Mouse (Mus musculus): Measurements from ENCODE around the gene Tmprss6. TPM values are rescaled to one million over a fixed set of nuclear protein-coding genes. Genes with fewer than 3 reads are reported as not detected.
A peak's percentile ranks its signal among the peaks of the same experiment; 100 is the strongest.

Gene Tmprss6
- total RNA-seq, 2 experiments from 2014 or later: not detected

DNA sequence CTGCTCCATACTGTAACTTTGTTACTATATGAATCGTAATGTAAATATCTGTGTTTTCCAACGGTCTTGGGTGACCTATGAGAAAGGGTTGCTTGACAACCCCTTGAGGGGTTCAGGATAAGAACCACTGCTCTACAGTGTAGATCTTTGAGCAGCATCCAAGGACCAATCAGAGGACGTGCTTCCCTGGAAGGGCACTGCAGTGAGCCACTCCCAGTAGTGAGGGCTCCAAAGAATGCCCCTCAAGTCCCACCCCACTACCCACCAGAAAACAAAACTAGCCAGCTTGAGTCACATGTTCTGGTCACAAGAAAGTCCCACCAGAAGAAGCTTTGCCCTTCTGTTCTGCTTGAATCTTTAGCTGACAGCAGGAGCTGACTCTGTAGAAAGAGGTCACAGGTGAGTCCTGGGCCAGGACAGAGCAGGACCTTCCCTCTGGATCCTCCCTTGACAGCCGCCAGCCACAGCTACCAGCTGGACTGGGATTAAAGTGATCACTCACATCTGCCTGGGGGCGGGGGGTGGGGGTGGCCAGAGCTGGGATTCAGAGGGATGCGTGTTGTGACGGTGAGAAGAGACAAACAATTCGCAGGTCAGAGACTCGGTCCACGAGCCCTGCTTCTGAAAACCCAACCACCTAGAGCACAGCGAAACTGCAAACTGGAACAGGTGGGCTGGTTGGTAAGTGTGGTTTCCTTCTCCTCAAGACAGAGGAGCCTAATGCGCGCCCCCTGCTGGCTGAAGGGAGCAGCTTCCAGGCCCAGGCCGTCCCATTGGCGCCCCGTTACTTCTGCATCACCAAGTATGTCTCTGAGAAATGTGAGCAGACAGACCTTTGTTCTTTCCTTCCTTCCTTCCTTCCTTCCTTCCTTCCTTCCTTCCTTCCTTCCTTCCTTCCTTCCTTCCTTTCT lies 46.1 kb downstream of the Tmprss6 start:
- peak; percentile 75 to 83 for DNase-seq (ENCODE audit: low spot score in 2 of 2)

DNA sequence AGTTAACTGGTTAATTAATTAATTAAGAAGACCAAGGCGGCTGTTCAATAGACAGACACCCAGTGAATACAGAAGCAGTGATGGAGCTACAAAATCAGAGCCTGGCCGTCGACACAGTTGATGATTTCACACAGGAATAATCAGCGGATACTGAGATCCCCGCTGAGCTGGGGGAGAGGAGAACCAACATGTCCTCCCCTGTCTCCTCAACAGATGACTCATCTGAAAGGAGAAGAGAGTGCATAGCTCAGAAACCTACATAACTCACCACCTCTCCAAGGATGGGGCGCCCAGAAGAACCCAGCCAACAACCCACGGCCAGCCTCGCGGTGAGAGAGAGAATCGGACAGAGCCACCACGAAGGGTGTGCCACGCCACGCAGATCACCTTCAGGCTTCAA lies 48.0 kb downstream of the Tmprss6 start:
- DNase-seq (ENCODE audit: low spot score in 2 of 2): no peak

DNA sequence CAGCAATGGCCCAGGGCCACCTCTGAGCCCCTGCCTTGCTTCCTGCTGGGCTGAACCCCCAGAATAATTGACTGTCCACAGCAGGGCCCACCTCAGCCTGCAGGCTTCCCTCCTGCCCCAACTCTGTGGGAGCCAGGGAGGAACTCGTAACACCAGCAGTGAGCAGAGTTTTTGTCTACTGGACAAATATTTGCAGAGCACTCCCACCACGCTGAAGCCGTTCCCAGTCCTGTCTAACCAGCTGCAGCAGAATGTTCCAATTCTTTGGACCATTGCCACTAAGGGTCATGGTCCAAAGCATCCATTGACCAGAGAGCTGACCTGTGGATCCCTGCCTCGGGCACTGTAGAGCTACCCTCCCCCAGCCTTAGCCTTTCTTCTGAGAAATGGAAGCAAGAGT lies 51.5 kb downstream of the Tmprss6 start:
- no peak for DNase-seq (ENCODE audit: low spot score in 2 of 2)

DNA sequence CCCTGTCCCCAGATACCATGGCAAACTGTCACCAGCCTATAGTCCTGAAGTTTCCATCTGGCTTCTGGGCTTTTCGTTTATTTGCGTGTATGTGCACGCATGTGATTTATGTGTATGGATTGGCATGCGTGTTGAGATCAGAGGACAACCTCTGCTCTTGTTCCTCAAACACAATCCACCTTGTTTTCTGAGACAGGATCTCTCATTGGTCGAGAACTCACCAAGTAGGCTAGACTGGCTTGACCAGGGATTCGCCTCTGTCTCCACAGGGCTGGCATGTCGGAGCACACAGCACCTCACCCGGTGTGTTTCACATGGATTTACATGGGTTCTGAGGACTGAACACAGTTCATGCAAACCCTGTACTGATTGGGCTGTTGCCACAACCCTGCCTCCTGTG lies 54.3 kb downstream of the Tmprss6 start:
- DNase-seq (ENCODE audit: low spot score in 2 of 2): no peak

DNA sequence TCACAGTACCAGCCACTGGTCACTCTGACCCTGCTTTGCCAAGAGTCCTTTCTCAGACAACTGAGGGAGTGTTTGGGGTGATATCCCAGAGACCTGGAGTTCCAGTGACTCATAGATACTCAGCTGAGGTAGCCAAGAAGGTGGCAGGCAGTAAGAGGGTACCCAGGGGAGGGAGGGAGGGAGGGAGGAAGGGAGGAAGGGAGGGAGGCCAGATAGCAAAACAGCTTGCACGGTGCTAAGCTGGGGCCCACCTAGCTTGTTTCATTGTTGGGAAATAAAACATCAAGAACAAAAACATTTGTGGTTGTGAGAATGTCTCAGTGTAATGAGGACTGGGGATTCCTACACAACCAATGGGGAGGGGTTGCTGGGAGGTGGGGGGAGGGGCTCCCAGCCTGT lies 54.7 kb downstream of the Tmprss6 start:
- no peak for DNase-seq (ENCODE audit: low spot score in 2 of 2)

DNA sequence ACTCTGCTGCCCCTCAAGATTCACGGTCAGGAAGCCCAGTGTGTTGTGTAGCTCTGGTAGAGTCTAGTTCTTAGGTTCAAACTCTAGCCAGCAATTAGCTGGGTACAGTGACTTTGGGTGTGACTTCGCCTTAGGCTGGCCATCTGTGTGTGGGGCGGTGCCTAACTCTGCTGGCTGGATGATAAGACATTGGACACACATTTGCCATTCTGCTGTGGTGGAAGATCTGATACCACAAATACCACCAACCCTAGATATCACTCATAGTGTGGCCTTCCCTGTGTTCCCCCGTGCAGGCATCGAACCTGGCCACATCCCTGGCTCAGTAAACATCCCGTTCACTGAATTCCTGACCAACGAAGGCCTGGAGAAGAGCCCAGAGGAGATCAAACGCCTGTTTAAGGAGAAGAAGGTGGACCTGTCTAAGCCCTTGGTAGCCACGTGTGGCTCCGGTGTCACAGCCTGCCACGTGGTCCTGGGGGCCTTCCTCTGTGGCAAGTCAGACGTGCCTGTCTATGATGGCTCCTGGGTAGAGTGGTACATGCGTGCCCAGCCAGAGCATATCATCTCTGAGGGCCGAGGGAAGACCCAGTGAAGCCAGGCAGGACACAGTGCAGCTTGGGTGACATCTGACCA lies 55.2 kb downstream of the Tmprss6 start:
- no peak for DNase-seq (ENCODE audit: low spot score in 2 of 2)

DNA sequence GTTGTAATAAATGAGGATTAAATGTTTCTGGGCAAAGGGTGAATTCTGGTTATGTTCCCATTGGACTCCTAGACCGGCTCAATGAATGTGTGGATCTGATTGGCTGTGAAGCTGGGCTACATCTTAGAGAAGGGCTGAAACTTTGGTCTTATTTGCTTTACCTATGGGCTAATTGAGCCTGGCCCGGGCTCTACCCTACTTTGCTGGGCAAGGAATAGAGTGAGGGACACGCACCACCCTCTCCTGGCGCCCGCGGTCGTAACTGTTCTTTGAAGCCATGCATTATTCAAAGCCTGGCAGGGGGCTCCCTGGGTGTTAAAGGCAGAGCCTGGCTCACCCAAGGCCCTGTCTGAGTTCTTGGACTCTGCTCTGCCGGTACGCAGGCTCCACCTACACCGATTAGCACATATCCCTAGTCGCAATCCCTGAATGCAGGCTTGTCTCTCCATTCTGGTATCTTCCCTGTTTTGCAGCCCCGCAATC lies 58.8 kb downstream of the Tmprss6 start:
- DNase-seq (ENCODE audit: low spot score in 2 of 2): no peak

DNA sequence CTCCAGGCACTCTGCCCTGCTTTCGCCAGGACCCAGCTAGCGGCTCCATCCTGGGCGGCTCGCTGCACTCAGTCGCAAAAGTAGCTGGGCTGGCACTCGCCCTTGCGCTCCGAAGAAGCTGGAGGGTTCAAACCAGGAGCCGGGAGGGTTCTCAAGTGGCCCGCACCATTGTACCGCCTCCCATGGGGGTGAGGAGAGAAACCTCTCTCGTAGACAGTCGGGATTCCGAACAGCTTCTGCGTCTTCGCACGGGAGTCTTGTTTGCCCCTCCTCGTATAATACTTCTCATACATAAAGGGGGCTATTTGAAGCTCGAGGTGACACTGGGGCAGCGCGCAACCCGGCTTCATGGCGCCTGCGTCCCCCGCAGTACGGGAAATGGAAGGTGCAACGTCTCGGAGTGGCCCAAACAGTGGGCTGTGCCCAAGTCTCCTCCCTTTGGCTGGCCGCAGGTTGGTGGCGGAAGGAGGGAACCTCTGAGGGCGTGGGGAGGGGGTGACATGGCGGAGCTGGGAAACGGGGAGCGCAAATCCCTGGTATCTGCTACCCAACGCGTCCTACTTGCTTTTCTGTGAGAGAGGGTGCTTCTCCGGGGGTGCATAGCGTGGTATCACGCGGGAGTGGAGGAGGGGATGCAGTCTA lies 62.0 kb downstream of the Tmprss6 start, which contains the start of gene Mpst:
TSS of gene Mpst (plus strand) at position 124 of the 642 bp plus-strand sequence.
- peak; percentile 91 to 96 for DNase-seq (ENCODE audit: low spot score in 2 of 2)

DNA sequence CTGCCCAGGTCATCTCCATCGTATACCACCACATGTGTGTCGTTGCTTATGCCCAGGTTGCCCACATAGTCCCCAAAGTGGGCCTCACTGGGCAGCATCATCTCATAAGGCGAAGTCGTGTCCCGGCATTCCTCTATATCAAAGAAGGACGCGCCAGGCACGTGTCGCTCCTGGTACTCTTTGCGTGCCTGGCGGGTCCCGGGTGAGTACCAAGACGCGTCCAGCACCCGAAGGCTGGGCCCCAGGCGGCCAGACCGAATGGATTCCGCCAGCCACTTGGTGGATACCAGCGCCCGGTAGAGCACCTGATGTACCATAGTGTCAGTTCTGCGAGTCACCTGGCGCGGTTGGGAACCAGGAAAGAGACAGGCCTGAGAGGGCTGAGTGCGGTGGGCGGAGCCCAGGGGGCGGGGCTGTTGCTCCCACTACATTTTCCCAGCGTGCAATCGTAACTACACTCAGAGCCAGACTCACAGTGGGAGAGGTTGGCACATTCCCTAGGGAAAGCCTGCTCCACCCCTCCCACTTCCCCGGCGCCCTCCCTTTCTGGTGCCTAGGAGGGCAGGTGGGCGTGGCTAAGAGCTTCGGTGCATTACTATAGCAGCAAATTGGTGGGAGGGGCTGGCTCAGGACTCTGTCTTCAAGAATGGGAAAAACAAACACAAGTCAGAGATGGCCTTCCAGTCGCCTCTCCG lies 62.8 kb downstream of the Tmprss6 start, which contains the start of gene Tst:
TSS of gene Tst (minus strand) at position 391 of the 695 bp plus-strand sequence.
- DNase-seq (ENCODE audit: low spot score in 2 of 2): peak; percentile 90 to 96

DNA sequence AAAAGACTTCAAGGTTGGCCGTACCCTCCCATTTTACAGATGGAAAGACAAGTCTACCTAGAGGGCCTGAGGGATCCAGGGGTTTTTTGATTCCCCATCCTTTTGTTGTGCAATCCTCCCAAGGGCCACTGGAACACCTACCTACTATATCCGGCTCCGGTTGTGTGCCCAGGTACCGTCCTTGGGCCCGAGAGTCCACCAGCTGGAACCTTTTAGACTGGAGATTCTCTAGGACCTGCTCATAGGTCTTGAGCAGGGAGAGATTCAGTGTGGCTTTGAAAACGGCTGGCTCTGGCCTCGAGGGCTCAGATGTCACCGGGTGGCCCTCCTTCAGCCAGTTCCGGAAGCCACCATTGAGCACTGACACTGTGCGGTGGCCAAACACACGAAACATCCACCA lies 63.3 kb downstream of the Tmprss6 start:
- DNase-seq (ENCODE audit: low spot score in 2 of 2): no peak

DNA sequence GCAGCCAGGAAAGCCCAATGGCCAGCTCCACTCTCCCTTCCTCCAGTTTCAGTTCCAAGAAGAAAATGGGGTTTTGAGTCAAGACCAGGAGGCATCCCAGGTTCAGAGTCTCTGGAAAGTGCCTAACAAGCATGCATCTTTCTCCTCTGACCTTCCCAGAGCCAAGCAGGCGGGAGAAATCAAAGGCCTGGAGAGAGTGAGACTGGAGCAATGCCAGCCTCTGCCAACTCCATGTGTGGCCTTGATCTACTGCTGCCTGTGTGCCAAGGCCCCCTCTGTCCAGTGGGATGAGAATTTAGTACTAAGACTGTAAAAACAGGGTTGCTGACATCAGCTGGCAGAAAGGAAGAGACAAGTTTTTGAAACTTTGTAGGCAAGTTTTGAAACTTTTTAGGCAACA lies 64.5 kb downstream of the Tmprss6 start:
- peak in 1 of 2 experiments; percentile 66 for DNase-seq (ENCODE audit: low spot score in 2 of 2)

DNA sequence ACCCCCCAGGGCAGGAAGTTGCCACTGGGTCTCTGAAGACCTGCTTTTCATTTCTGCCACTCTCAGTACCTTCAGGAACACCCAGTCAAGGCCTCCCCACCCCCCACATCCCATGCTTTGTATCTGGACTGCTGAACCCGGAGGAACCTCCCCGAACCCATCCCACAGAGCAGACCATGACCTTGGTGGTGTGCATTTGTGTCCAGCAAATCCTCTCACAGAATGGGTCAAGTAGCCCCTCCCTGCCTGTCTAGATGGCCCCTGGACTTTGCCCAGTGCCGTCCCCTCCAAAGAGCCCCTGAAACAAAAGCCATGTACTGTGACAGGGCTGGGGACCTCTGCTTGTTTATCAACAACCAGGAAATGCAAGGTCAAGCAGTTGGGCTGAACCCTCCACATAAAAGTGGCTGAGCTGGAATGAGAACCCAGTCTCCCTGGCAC lies 65.1 kb downstream of the Tmprss6 start:
- no peak for DNase-seq (ENCODE audit: low spot score in 2 of 2)

DNA sequence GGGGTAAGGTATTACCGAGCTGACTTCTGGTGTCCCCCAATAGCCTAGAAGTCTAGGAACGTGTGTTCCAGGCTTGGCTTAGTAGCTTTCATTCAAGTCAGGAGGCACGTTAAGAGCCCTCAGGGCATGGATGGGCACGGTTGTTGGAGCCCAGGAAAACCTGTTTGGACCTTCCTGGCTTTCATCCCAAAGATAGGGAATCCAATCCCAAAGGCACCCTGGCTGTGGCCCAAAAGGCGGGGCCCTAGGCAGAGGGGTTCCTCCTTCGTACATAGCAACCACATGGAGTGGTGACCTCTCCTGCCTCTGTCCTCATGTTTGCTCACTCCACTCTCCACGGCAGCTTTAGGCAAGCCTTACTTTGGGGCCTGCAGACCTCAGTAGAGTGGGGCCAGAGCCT lies 66.0 kb downstream of the Tmprss6 start:
- no peak for DNase-seq (ENCODE audit: low spot score in 2 of 2)

DNA sequence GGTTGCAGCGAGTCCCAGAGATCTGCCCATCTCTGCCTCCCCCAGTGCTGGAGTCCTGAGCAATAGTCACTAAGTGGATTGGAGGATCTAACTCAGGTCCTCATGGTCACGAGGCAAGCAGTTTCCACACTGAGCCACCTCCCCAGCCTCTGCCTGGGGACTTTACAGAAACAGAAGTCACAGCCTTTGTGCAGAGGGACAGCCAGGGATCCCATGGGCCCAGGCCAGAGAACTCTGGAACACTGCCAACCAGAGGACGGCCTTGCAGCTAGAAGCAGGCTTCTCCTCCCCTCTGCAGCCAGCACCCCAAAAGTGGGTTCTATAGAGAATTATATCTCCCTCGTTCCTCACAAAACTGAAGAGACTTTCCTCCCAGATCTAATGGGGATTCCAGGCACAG lies 66.5 kb downstream of the Tmprss6 start:
- DNase-seq (ENCODE audit: low spot score in 2 of 2): peak; percentile 51 to 56

DNA sequence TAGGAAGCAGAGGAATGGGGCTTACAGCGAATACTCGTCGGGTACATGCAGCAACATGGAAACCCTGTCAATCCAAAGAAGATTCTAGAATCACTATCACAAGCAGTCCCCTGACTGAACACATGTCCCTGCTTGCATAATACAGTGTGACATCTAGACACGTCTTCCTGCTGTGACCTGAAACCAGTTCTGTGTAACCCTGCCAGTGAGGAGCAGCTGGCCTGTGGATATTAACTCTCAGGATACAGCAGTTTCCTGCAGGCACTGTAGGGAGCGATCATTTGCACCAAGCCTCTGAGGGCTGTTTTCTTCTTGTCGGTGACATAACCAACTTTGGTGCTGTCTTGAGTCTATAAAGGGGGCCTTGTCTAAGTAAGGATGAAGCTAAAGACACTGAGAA lies 67.1 kb downstream of the Tmprss6 start:
- DNase-seq (ENCODE audit: low spot score in 2 of 2): no peak

DNA sequence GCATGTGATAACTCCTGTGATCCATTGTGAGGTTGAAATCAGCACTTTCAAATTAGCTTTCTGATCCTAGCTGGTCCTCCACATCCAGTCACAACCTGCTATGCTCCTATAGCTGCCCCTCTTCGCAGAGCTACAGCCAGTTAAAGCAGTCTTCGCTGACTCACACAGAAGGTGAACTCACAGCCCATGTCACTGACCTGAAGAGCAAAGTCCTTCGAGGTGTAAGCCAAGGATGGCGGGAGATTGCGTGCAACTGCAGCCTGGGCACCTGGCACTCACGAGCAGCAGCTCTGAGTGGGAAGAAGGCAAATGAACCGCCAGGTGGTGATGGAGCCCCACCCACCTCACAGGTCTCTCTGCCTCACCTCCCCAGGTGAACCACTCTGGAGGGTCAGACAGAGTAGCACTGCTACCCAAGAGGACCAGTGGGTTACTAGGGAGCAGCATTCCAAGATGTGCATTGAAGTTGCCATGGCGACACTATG lies 72.9 kb downstream of the Tmprss6 start, which contains the start of gene Tex33:
TSS of gene Tex33 (minus strand) at position 435 of the 485 bp plus-strand sequence.
- DNase-seq (ENCODE audit: low spot score in 2 of 2): no peak

DNA sequence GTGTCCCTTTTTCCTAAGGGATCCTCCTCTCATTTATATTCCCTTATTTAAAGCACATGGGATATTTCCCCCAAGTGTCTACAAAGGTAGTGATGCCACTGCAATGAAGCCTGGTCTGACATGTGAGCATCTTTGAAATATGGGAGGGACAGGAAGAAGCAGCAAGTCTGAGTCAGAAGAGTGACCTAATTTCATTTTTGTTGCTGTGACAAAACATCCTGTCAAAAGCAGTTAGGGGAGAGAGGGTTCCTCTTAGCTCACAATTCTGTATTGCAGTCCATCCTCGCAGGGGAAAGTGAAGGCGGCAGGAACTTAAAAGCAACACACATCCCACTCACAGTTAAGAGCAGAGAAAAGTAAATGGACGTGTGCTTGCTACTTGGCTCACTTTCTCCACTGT lies 77.6 kb downstream of the Tmprss6 start:
- DNase-seq (ENCODE audit: low spot score in 2 of 2): no peak

All from layer of hippocampus, postnatal 14 days (tissue).